Mouse (Mus musculus): ENCODE results near the gene Gfm1. TPM values are rescaled to one million over a fixed set of nuclear protein-coding genes. Genes with fewer than 3 reads are reported as not detected.

The Gfm1 gene
- polyA plus RNA-seq, 1 experiment from 2014 or later: 30.9 TPM

Other genes with a start within 250 kb of the Gfm1 start
- gene Mlf1, start 56.0 kb upstream of the Gfm1 start, polyA plus RNA-seq (2015; fragmentation: Nextera tagmentation; extraction: Ambion mirVana): 16.1 and 17.7 TPM in 2 replicates
- not detected in 2 replicates for gene Gm17402, start 54.9 kb upstream of the Gfm1 start, polyA plus RNA-seq (2015; fragmentation: Nextera tagmentation; extraction: Ambion mirVana)
- 295 and 298 TPM in 2 replicates for gene Lxn, start 33.8 kb downstream of the Gfm1 start, polyA plus RNA-seq (2015; fragmentation: Nextera tagmentation; extraction: Ambion mirVana)
- 1.5 and 3.7 TPM in 2 replicates for gene Rarres1, start 85.4 kb downstream of the Gfm1 start, polyA plus RNA-seq (2015; fragmentation: Nextera tagmentation; extraction: Ambion mirVana)
- 43.8 and 47.0 TPM in 2 replicates for gene Mfsd1, start 152.6 kb downstream of the Gfm1 start, polyA plus RNA-seq (2015; fragmentation: Nextera tagmentation; extraction: Ambion mirVana)